Mouse (Mus musculus): Measurements from ENCODE around the gene Il11ra1.
A peak's percentile ranks its signal among the peaks of the same experiment; 100 is the strongest.
"Not testable (repeated sequence)": the region's sequence is repeated elsewhere in the genome, so short reads cannot be mapped to it uniquely, and the experiment has no call there.

The Il11ra1 gene

GRCm38 (mm10) chr4:41755338-41756305 is 55.8 kb downstream of the Il11ra1 start, which contains the start of gene Sigmar1:
Gene Sigmar1, minus strand, starts transcription at chr4:41756157.
- peak; percentile 87 to 91 for DNase-seq

- no peak for DNase-seq
Observed at GRCm38 (mm10) chr4:41756440-41756839, 56.7 kb downstream of the Il11ra1 start.

- no peak for DNase-seq
Observed at GRCm38 (mm10) chr4:41757321-41757720, 57.5 kb downstream of the Il11ra1 start.

GRCm38 (mm10) chr4:41758021-41758420 is 58.2 kb downstream of the Il11ra1 start:
- no peak for DNase-seq

- DNase-seq = no peak
Observed at GRCm38 (mm10) chr4:41758701-41759100, 58.9 kb downstream of the Il11ra1 start.

- no peak for DNase-seq
Observed at GRCm38 (mm10) chr4:41759206-41759605, 59.4 kb downstream of the Il11ra1 start.

- DNase-seq = no peak
Observed at GRCm38 (mm10) chr4:41759656-41760287, 60.0 kb downstream of the Il11ra1 start.

- peak; percentile 60 to 66 for DNase-seq
Observed at GRCm38 (mm10) chr4:41760288-41760721, 60.5 kb downstream of the Il11ra1 start.

GRCm38 (mm10) chr4:41760911-41761310 is 61.1 kb downstream of the Il11ra1 start:
- DNase-seq = no peak

- no peak for DNase-seq
Observed at GRCm38 (mm10) chr4:41761680-41762079, 61.9 kb downstream of the Il11ra1 start.

GRCm38 (mm10) chr4:41762099-41762687 is 62.4 kb downstream of the Il11ra1 start:
- no peak for DNase-seq

- DNase-seq = not testable (repeated sequence)
Observed at GRCm38 (mm10) chr4:41762688-41763114, 62.9 kb downstream of the Il11ra1 start.

GRCm38 (mm10) chr4:41763176-41763575 is 63.4 kb downstream of the Il11ra1 start:
- not testable (repeated sequence) for DNase-seq

GRCm38 (mm10) chr4:41767301-41767700 is 67.5 kb downstream of the Il11ra1 start:
- not testable (repeated sequence) for DNase-seq

GRCm38 (mm10) chr4:41772946-41773345 is 73.2 kb downstream of the Il11ra1 start:
- not testable (repeated sequence) for DNase-seq

GRCm38 (mm10) chr4:41773502-41773901 is 73.7 kb downstream of the Il11ra1 start:
- peak; percentile 52 to 56 for DNase-seq

GRCm38 (mm10) chr4:41774002-41774401 is 74.2 kb downstream of the Il11ra1 start, which contains the start of gene Ccl27a:
Gene Ccl27a, minus strand, starts transcription at chr4:41774247.
- peak; percentile 67 to 82 for DNase-seq

GRCm38 (mm10) chr4:41774506-41774905 is 74.7 kb downstream of the Il11ra1 start:
- not testable (repeated sequence) for DNase-seq

- DNase-seq = not testable (repeated sequence)
Observed at GRCm38 (mm10) chr4:41775840-41776239, 76.1 kb downstream of the Il11ra1 start.

- DNase-seq = not testable (repeated sequence)
Observed at GRCm38 (mm10) chr4:41781271-41781670, 81.5 kb downstream of the Il11ra1 start.

- not testable (repeated sequence) for DNase-seq
Observed at GRCm38 (mm10) chr4:41781748-41782485, 82.1 kb downstream of the Il11ra1 start.

- DNase-seq = not testable (repeated sequence)
Observed at GRCm38 (mm10) chr4:41782711-41783110, 82.9 kb downstream of the Il11ra1 start.

Data from thymus, adult 18-20 months (tissue).